Mouse (Mus musculus): Measurements from ENCODE around the gene Olfr613.
"Not testable (repeated sequence)": the region's sequence is repeated elsewhere in the genome, so short reads cannot be mapped to it uniquely, and the experiment has no call there.

Gene Olfr613

DNA sequence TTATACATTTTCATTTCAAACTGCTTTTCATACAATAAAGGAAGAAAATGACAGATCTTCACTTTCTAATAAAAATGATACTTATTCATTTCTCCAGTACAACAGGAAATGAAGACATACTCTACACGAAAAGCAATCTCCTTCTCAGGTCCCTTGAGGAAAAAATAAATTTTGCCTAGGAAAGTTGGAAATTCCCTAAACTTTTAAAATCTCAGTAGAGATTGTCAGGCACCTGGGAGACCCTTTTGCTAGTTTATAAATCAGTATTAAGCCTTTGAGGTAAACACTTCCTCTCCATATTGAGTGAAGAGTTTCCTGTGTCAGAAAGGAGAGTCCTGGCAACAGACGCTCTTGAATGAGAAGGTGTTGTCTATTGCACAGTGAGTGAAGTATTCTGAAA is at the start of gene Olfr613:
TSS of gene Olfr613 (plus strand) at position 301 of the 400 bp plus-strand sequence.
- DNase-seq (ENCODE audit: low read depth), result no peak

GRCm38 (mm10) chr7:103512022-103512421 is 35.9 kb upstream of the Olfr613 start, which contains the start of gene Olfr610:
Gene Olfr610, minus strand, starts transcription at chr7:103512122.
- no peak for DNase-seq (ENCODE audit: low read depth)

GRCm38 (mm10) chr7:103520746-103521145 is 27.1 kb upstream of the Olfr613 start, which contains the start of gene Olfr611:
Gene Olfr611, minus strand, starts transcription at chr7:103520846.
- not testable (repeated sequence) for DNase-seq (ENCODE audit: low read depth)

DNA sequence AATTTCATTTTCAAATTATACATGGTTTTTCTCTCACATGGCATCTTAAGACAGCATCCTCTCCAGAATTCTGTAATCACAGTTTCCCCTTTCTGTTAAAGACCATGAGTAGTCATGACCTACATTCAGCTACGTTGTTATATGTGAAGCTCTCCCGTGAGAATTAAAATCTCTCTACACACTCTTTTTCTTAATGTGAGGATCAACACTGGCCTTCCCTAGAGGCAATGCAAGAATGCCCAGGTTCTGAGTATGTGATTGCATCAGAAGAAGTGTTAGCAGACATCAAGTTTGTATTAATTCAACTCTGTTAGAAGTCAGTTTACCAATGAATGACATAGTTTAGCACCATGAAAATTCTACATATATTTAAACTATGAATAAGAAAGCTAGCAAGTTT is 5.3 kb upstream of the Olfr613 start, which contains the start of gene Olfr612:
TSS of gene Olfr612 (minus strand) at position 101 of the 400 bp plus-strand sequence.
- not testable (repeated sequence) for DNase-seq (ENCODE audit: low read depth)

DNA sequence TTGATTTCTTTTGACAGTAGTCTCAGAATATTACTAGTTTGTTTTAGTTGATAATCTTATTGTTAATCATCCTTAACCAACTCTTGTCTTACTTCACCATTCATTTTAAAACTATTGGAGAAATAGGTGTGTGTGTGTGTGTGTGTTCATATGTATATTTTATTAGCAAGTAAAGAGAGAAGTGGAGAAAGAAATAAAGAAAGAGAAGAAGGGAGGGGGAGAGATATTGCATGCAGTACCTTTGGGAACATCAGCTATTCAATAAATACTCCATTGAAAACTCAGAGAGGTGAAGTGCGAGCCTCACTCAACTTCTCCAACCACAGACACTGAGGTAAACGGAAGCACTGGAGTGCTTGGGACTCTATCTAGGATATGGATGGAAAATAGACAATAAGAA is 7.9 kb downstream of the Olfr613 start, which contains the start of gene Olfr615:
TSS of gene Olfr615 (plus strand) at position 301 of the 400 bp plus-strand sequence.
- no peak for DNase-seq (ENCODE audit: low read depth)

DNA sequence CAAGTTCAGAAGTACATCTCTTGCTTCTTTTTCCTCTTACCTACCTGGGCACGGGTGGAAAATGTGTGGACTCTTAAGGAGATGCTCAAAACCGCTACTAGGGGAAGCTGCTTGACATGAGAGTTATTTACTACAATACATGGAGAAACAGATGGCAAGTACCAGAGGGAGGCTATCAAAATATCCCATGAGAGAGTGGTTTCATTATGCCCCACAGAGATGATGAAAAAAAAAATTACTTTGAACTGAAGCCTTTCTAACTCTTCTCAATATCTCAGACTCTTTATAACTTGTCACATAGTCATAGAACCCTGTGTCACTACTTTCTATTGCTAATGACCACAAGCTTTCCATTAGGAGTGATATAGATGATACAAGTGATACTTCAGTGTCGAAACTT is 21.2 kb downstream of the Olfr613 start, which contains the start of gene Olfr616:
TSS of gene Olfr616 (minus strand) at position 101 of the 400 bp plus-strand sequence.
- DNase-seq (ENCODE audit: low read depth), result no peak

DNA sequence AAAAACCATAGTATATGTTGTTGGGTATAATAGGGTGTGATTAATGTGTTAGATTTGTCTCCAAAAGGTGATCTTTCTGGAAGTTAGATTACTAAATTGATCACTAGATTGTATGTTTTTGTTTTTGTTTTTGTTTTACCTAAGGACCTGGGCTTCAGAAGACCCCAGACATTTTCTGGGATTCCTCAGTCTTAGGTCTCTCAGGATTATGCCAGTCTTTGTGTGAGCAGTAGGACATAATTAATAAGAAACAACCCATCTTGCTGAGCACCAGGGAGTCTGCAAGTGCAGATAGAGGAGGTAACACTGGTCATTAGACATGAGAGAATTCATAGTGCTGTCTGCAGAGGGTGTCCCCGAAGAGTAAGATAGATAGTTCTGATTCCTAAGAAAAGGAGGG is 24.9 kb downstream of the Olfr613 start, which contains the start of gene Olfr617:
TSS of gene Olfr617 (plus strand) at position 301 of the 400 bp plus-strand sequence.
- DNase-seq (ENCODE audit: low read depth), result no peak

- DNase-seq (ENCODE audit: low read depth), result no peak
Measured at GRCm38 (mm10) chr7:103589803-103590202, 41.9 kb downstream of the Olfr613 start, which contains the start of gene Olfr618. Gene Olfr618, plus strand, starts transcription at chr7:103590103.

DNA sequence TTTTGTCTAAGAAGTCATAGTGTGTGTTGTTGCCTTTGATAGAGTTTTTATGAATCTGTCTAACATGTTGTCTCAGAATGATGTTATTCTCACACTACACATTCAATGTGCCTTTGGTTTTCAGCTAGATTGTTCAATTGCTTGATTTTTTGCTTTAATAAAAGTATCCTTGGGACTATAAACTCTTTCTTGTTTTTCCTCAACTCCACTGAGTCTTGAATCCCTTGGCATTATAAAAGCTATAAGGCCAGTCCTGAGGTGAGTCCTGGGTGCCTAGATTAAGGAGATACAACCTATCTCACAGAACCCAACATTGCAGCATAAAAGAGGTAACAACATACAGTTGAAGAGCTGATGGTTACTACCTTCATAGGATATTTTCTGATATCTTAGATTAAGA is 52.4 kb downstream of the Olfr613 start, which contains the start of gene Olfr619:
TSS of gene Olfr619 (plus strand) at position 301 of the 400 bp plus-strand sequence.
- no peak for DNase-seq (ENCODE audit: low read depth)

Data from induced T-regulatory cell, adult 2 months (primary cell).